Mouse (Mus musculus) kidney, adult 8-10 months (tissue): ENCODE data around the gene Rbp2.

Source experiments
- DNase-seq, 2 experiments: peaks; one replicate each; pipeline ENCODE4 v3.0.0; 2022

Gene Rbp2

DNA sequence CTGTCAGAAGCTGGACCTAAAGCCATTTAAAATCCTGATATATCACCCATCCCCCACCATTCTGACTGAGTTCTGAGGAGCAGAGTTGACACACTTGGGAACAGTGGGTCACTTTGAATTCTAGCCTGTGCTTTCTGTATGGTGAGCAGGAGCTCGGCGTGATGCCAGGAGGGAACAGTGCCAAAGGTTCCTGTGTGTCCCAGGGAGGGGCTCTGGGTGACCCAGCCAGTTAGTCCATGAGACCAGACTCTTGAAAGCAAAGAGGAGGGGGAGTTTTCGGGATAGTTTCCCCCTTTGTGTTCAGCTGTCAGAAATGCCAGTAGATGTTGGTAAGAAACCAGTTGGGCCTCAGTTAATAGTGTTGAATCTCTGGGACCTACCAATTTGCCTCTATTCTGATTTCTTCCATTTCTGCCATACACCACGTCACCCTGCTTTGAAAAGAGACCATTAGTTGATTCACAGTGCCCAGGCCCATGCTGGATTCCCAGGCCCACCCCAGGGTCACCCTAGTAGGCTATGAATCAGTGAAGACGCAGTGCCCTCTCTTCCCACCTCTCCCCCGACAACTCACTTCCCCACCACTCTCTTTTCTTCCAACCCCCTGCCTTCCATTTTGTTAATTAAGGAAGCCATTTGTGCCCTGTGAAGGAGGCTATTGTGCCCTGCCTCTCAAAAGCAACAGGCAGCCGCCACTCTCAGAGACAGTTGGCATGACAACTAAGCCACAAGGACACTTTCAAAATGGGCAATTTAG, 39.0 kb downstream of the Rbp2 start:
- DNase-seq, result no peak

DNA sequence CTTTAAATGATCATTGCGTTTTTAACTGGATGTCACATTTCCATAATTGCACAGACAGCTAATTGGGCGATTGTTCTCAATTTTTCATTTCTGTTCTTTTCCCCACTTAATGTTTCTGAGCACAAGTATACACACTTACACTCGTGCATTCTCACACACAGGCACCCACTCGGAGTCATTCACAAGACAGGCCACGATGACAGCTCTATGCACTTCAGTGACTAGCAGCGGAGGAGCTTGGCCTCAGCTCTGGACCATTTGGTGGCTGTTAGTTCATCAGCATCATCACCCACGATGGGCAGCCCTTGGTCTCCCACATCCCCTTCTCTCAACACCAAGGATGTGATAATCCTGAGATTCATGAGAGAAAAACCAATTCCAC, 39.6 kb downstream of the Rbp2 start:
- no peak for DNase-seq

DNA sequence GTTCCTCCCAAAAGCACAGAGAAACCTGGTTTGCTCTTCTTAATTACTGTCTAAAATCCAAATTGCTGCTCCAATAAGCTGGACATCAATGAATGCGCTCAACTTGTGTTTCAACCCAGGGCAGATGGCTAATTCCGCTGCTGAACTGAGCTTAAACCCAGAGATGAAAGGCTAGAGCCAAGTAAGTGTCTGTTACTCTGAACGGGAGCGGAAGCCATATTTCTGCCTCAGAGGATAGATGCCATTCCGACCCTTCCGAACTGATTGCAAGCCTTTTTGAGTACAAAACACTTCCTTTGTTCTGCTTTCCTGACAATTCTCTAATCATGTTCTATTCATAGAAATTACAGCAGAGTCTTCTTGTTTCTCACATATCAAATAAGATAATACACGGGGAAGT, 41.3 kb downstream of the Rbp2 start:
- peak; percentile 12 to 13 for DNase-seq

- no peak for DNase-seq
Observed at GRCm38 (mm10) chr9:98529776-98530175, 43.9 kb downstream of the Rbp2 start.

- no peak for DNase-seq
Observed at GRCm38 (mm10) chr9:98530999-98531398, 45.1 kb downstream of the Rbp2 start.

- DNase-seq, result no peak
Observed at GRCm38 (mm10) chr9:98534675-98535280, 48.9 kb downstream of the Rbp2 start.

DNA sequence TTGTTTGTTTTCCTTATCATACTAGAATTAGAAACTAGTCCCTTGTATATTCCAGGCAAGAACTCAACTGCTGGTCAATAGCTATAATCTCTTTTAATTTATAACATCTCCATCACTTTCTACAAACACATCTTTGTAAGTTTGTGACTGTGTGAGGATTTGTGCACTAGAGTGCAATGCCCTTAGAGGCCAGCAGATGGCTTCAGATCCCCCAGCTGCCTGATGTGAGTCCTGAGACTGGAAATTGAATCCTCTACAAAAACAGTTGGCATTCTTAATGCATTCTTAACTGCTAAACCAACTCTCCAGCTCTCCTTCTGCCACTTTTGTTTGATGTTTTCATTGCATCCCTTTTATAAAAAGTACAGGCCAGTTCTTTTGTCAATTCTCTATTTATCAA, 49.8 kb downstream of the Rbp2 start:
- DNase-seq, result no peak

DNA sequence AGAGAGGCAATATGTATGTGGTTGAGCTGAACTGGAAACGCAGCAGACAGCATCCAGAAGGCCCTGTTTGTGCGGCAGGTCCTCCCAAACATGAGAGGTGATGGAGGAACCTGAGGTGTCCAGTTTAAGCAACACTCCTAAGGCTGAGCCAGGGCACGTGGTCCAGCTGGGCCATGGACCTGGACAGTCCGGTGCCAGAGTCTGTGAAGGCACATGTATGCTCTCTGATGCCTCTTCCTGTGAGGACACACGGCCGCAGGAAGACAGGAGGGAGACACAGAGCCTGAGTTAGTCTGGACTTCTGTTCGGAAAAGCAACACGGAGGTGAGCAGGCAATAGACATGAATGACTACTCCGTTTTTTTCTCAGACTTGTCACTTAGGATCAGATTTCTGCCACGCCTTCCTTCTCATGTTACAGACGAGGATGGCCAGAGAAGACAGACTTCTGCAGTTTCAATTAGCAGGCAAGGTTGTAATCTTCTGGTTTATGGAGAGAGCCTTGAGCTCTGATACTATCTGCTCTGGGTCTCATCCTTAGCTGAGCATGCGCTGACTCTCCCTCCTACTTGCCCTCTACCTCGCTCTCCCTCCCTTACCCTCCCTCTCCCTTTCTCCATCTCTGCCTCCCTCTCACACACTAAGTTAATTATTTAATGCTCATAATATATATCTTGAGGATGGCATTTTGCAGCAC, 52.2 kb downstream of the Rbp2 start:
- no peak for DNase-seq

DNA sequence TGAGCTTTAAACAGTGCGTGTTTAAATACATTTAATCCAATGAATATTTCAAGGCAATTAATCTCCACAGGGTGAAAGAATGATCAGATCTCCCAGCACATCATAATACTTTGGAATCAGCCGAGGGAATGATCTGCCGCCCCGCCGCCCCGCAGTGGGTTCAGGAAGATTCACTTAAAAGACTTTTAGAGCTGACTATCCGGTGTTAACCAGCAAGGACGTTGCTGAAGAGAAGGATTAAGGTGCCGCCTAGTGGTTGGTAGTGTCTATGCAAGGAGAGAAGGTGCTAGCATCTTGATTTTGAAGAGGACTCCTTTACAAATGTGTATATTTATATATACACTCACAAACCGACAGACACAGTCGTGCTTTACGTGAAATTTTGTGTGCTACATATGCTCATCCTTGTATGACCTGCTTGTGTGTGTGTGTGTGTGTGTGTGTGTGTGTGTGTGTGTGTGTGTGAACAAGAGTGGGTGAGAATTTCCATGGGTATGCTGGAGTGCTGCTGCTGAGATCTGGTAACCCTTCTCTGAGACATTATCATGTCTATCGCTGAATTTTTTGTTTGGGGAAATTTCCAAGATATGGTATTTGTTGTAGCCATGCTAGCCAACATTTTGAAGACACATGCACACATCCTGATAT, 52.9 kb downstream of the Rbp2 start:
- peak; percentile 43 to 63 for DNase-seq

GRCm38 (mm10) chr9:98544042-98544441, 58.1 kb downstream of the Rbp2 start:
- no peak for DNase-seq
